Mouse (Mus musculus): Measurements from ENCODE around the gene Orai1. TPM values are rescaled to one million over a fixed set of nuclear protein-coding genes. Genes with fewer than 3 reads are reported as not detected.

Gene Orai1
- total and polyA plus RNA-seq, 2 experiments from 2014 or later: 14.8 to 24.0 TPM

DNA sequence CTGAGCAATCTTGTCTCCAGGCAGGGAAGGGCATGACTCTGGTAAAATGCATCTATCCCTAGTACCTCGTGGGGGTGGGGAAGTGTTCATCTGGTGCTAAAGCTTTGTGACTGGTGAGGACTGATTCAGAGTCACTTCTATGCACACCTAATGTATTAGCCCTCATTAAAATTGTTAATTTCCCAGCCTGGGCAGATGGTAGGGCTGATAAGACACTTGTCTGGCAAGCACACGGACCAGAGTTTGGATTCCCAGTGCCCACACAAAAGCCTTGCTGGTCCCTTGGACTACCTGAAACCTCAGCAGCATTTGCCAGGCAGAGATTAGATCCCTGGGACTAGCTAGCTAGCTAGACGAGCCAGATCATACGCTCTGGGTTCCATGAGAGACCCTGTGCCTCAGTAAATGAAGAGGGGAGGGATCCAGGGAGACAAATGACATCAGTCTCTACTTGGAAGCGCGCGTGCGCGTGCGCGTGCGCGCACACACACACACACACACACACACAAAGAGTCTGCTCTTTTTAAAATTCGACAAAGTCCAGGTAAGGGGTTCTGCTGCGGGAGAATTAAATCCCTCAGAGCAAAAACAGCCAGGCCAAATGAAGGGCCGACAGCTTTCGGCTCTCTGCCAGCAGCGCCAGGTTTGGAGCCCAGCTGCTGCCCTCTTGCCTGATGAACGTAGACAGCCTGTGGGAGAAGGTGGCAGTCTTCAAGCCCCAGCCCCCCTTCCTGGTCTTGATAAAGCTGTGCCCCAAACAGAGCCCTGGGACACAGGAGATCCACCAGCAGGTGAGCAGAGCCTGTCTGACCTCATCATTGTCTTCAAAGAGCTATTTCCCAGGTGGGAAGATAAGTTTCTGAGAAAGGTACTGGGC is 8.9 kb upstream of the Orai1 start:
- no peaks in the 10 kb centered on the region for H3K27me3 ChIP-seq (ENCODE audit: insufficient read depth, low read length)
- no peak overlapping the region for H3K4me2 ChIP-seq (ENCODE audit: low read depth, low read length, poor library complexity, severe bottlenecking)
- ATAC-seq (ENCODE audit: low FRiP score): no peak
- H3K4me1 ChIP-seq (ENCODE audit: insufficient read depth, low read length): no peaks in the 10 kb centered on the region
- TF ChIP-seq CTCF (IDR thresholded peaks at IDR 0.05): no peak
- no peaks in the 10 kb centered on the region for H3K9me3 ChIP-seq (ENCODE audit: low read length)
- no peak overlapping the region for H3K27ac ChIP-seq (ENCODE audit: low read depth, low read length)
- H3K9ac ChIP-seq (replicated peaks; ENCODE audit: low read length, poor library complexity, severe bottlenecking): no peak overlapping the region
- WGBS: 55% methylated on average over 19 of the region's 19 CpGs
- DNase-seq (ENCODE audit: low spot score): peak; percentile 55
- H3K4me3 ChIP-seq (ENCODE audit: low read depth, low read length): no peak overlapping the region
- H3K36me3 ChIP-seq (ENCODE audit: insufficient read depth, low read length): no peaks in the 10 kb centered on the region

DNA sequence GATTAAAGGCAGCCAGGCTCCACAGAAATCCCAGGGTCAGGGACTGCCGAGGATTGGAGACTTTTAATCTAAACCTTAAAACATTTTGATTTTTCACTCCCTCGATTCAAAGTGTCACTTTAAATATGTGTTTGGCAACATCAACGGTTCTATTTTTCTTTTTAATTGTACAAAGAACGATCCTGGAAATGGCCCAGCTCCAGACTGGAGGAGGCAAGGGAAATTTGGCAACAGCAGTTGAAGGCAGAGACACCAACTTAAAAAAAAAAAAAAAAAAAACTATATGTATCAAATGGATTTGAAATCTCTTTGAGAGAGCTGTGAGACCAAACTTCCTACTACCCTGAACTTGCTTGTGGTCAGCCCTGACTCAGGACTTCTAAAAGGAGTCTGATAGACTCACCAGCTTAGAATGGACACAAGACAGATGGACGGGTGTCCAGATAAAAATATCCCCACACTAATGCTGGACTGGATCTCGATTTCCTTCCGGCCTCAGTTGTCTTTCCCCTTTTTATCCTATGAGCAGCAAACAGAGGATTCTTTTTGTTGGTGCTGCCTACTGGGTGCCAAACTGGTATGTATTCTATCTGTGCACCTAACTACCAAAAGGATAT is 5.9 kb upstream of the Orai1 start:
- Histone ChIP-seq H3K4me3 (ENCODE audit: low read depth, low read length) (no peak overlapping the region), H3K27ac (ENCODE audit: low read depth, low read length) (no peak overlapping the region), H3K9ac (replicated peaks; ENCODE audit: low read length, poor library complexity, severe bottlenecking) (no peak overlapping the region), H3K36me3 (ENCODE audit: insufficient read depth, low read length) (no peaks in the 10 kb centered on the region), H3K4me2 (ENCODE audit: low read depth, low read length, poor library complexity, severe bottlenecking) (no peak overlapping the region), H3K9me3 (ENCODE audit: low read length) (no peaks in the 10 kb centered on the region), H3K27me3 (ENCODE audit: insufficient read depth, low read length) (no peaks in the 10 kb centered on the region), H3K4me1 (ENCODE audit: insufficient read depth, low read length) (no peaks in the 10 kb centered on the region)
- ATAC-seq (ENCODE audit: low FRiP score): no peak
- no peak for DNase-seq (ENCODE audit: low spot score)
- 58% methylated on average over 7 of the region's 7 CpGs for WGBS
- no peak for TF ChIP-seq CTCF (IDR thresholded peaks at IDR 0.05)

DNA sequence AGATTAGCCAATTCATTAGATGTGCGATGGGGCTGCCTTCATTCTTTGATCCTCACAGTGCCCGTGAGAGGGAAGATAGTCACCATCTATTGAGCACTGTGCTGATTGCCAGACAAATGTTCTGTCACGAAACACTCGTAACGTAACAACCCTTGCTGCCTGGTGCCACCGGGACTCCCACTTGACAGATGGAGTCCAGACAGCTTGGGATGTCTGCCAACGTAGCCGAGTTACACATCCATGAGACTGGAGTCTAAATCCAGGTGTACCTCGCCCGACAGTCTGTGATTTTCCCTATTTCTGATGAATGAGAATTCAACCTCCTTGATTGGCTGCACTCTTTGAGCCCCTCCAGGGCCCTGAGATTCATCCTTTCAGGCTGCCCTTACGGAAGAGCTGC is 5.0 kb upstream of the Orai1 start:
- no peak overlapping the region for H3K9ac ChIP-seq (replicated peaks; ENCODE audit: low read length, poor library complexity, severe bottlenecking)
- no peaks in the 10 kb centered on the region for H3K4me1 ChIP-seq (ENCODE audit: insufficient read depth, low read length)
- no peaks in the 10 kb centered on the region for H3K36me3 ChIP-seq (ENCODE audit: insufficient read depth, low read length)
- no peaks in the 10 kb centered on the region for H3K9me3 ChIP-seq (ENCODE audit: low read length)
- no peak overlapping the region for H3K4me3 ChIP-seq (ENCODE audit: low read depth, low read length)
- TF ChIP-seq CTCF (IDR thresholded peaks at IDR 0.05): no peak
- DNase-seq (ENCODE audit: low spot score): peak; percentile 63
- 62% methylated on average over 11 of the region's 11 CpGs for WGBS
- H3K4me2 ChIP-seq (ENCODE audit: low read depth, low read length, poor library complexity, severe bottlenecking): no peak overlapping the region
- no peaks in the 10 kb centered on the region for H3K27me3 ChIP-seq (ENCODE audit: insufficient read depth, low read length)
- no peak overlapping the region for H3K27ac ChIP-seq (ENCODE audit: low read depth, low read length)
- ATAC-seq (ENCODE audit: low FRiP score): no peak

DNA sequence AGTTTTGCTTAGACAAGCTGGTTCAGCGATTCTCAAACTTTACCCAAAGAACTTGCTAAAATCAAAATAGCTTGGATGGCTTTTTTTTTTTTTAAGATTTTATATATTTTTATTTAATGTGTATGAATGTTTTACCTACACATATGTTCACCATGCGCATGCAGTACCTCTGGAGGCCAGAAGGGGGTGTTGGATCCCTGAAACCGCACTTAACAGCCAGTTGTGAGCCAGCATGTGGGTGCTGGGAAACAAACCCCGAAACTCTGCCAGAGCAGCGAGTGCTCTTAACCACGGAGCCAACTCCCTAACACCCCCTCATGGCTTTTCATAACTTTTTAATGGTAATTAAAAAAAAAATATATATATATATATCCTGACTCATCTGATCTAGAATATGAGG is 4.1 kb upstream of the Orai1 start:
- no peak overlapping the region for H3K27ac ChIP-seq (ENCODE audit: low read depth, low read length)
- DNase-seq (ENCODE audit: low spot score): no peak
- H3K36me3 ChIP-seq (ENCODE audit: insufficient read depth, low read length): no peaks in the 10 kb centered on the region
- no peaks in the 10 kb centered on the region for H3K4me1 ChIP-seq (ENCODE audit: insufficient read depth, low read length)
- H3K27me3 ChIP-seq (ENCODE audit: insufficient read depth, low read length): no peaks in the 10 kb centered on the region
- TF ChIP-seq CTCF (IDR thresholded peaks at IDR 0.05): peak; percentile 51
- no peak overlapping the region for H3K4me2 ChIP-seq (ENCODE audit: low read depth, low read length, poor library complexity, severe bottlenecking)
- no peak overlapping the region for H3K4me3 ChIP-seq (ENCODE audit: low read depth, low read length)
- no peak overlapping the region for H3K9ac ChIP-seq (replicated peaks; ENCODE audit: low read length, poor library complexity, severe bottlenecking)
- no peaks in the 10 kb centered on the region for H3K9me3 ChIP-seq (ENCODE audit: low read length)
- 93% methylated on average over 6 of the region's 6 CpGs for WGBS
- ATAC-seq (ENCODE audit: low FRiP score): no peak

DNA sequence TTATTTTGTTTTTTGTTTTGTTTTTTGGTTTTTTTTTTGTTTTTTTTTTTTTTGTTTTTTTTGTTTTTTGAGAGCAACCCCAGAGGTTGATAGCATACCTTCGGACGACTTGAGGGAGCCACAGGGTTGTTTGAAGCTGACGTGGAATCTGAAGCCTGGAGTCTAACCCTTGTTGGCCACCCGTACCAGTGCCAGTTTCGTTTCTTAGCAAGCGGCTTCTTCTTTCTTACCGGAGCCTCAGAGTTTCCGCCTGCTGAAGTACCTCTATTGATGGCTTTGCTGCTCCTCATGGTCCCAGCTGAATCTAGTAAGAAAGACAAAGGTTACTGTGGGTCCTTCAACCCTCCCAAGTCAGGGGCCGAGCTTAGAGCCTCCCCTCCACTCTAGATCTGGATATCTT is 3.2 kb upstream of the Orai1 start:
- H3K36me3 ChIP-seq (ENCODE audit: insufficient read depth, low read length): no peaks in the 10 kb centered on the region
- 92% methylated on average over 9 of the region's 9 CpGs for WGBS
- no peak overlapping the region for H3K9ac ChIP-seq (replicated peaks; ENCODE audit: low read length, poor library complexity, severe bottlenecking)
- H3K27ac ChIP-seq (ENCODE audit: low read depth, low read length): no peak overlapping the region
- no peak for DNase-seq (ENCODE audit: low spot score)
- no peak overlapping the region for H3K4me2 ChIP-seq (ENCODE audit: low read depth, low read length, poor library complexity, severe bottlenecking)
- H3K4me3 ChIP-seq (ENCODE audit: low read depth, low read length): no peak overlapping the region
- H3K27me3 ChIP-seq (ENCODE audit: insufficient read depth, low read length): no peaks in the 10 kb centered on the region
- H3K4me1 ChIP-seq (ENCODE audit: insufficient read depth, low read length): 0 out of 2 replicates have a peak, but pooled peaks cover 3% of the 10 kb centered on the region
- ATAC-seq (ENCODE audit: low FRiP score): no peak
- no peaks in the 10 kb centered on the region for H3K9me3 ChIP-seq (ENCODE audit: low read length)
- no peak for TF ChIP-seq CTCF (IDR thresholded peaks at IDR 0.05)
